Mouse (Mus musculus): Measurements from ENCODE around the gene Galnt11.

The Galnt11 gene

DNA sequence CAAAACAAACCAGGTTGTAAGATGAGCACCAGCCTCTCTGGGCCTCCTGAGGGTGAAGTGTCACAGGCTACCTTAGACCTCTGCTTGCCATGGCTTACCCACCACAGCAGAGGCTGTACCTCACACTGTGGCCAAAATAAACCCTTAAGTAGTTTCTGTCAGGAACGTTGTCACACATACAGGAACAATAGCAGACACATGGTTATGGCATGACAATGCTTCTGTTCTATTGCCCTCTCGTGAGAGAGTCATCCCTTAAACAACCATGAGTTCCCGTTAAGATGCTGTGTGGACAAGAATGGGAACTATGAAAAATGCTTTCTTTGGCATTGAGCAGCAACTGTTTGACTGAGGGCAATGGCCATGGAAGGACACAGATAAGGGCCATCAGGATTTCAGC is at the start of gene Galnt11:
TSS of gene Galnt11 (plus strand) at position 301 of the 400 bp plus-strand sequence.
- TF ChIP-seq GATA4 (IDR thresholded peaks at IDR 0.05; ENCODE audit: insufficient replicate concordance, low read length) = no peak

DNA sequence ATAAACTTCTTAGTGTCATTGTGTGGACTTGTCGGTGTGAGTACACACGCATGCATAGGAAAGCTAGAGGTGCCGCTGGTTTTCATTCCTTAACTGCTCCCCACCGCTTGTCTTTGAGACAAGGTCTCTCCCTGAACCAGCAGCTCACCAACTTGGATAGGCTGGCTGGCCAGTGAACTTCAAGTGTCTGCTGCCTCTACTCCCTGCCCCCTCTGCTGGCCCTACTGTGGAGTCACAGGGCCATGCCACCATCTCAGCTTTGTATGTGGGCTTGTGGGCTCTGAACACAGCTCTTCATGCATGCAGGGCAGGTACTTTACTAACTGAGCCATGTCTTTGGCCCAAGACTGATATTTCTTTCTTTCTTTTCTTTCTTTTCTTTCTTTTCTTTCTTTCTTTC is 42.4 kb upstream of the Galnt11 start:
- TF ChIP-seq GATA4 (IDR thresholded peaks at IDR 0.05; ENCODE audit: insufficient replicate concordance, low read length) = no peak

- no peak for TF ChIP-seq GATA4 (IDR thresholded peaks at IDR 0.05; ENCODE audit: insufficient replicate concordance, low read length)
Measured at GRCm38 (mm10) chr5:25179936-25180488, 41.7 kb upstream of the Galnt11 start.

DNA sequence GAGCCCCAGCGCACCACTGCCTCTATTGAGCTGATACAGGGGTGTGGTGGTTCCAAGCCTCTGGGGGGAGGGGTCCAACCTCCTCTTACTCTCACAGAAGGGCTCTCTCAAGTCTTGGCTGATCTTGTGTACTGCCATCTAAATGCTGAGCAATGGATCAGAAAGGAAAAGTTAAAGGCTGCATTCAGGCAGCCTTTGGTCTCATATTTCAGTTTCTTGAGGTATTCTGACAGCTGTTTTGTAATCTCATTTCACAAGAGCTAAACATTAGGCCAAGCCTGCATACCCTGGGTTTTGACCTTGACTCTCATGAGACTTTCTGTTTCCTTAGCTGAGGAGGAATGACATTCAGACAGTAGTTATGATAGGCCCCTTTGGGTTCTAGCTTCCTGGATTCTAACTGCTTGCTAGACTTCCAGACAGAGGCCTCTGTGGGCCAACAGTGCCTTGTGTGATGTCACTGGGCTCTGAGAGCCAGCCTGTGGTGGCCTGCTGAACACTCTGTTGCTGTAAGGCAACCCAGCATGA is 40.6 kb upstream of the Galnt11 start, which contains the start of gene Galntl5:
TSS of gene Galntl5 (plus strand) at position 457 of the 528 bp plus-strand sequence.
- TF ChIP-seq GATA4 (IDR thresholded peaks at IDR 0.05; ENCODE audit: insufficient replicate concordance, low read length) = no peak

DNA sequence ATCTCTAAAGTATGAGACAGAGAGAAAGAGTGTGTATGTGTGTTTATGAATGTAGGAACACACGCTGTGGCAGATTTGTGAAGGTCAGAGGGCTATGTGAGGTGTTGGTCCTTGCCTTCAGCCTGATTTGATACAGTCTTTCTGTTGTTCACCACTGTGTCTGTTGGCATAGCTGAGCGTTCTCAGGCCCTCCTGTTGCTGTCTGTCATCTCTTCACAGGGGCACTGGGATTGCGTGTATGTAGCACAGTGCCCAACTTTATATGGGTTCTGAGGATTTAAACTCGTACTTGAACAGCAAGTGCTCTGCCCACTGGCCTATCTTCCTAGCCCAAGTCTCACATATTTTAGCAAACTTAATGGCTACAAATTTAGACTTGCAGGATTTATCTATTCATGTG is 38.1 kb upstream of the Galnt11 start:
- no peak for TF ChIP-seq GATA4 (IDR thresholded peaks at IDR 0.05; ENCODE audit: insufficient replicate concordance, low read length)

- TF ChIP-seq GATA4 (IDR thresholded peaks at IDR 0.05; ENCODE audit: insufficient replicate concordance, low read length) = no peak
Measured at GRCm38 (mm10) chr5:25184594-25184993, 37.1 kb upstream of the Galnt11 start.

DNA sequence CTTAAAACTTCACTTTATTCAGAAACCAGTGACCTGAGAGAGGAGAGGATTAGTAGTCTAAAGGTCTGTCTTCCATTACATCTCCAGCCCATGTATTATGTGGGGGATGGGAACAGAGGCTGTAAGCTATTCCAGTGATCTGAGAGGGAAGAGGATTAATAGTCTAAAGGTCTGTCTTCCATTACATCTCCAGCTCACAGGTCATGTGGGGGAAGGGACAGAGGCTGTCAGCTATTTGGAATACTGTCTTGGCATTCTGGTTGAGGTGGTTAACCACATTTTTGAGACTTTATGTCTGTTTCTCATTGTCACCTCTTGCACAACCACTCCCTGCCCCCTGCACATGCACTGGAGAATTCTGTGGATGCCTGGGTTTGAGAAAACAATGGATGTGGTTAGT is 34.0 kb upstream of the Galnt11 start:
- TF ChIP-seq GATA4 (IDR thresholded peaks at IDR 0.05; ENCODE audit: insufficient replicate concordance, low read length) = no peak

GRCm38 (mm10) chr5:25188802-25189201 is 32.9 kb upstream of the Galnt11 start:
- TF ChIP-seq GATA4 (IDR thresholded peaks at IDR 0.05; ENCODE audit: insufficient replicate concordance, low read length) = no peak

GRCm38 (mm10) chr5:25190521-25190920 is 31.2 kb upstream of the Galnt11 start:
- TF ChIP-seq GATA4 (IDR thresholded peaks at IDR 0.05; ENCODE audit: insufficient replicate concordance, low read length) = no peak

- no peak for TF ChIP-seq GATA4 (IDR thresholded peaks at IDR 0.05; ENCODE audit: insufficient replicate concordance, low read length)
Measured at GRCm38 (mm10) chr5:25211872-25212271, 9.8 kb upstream of the Galnt11 start.

DNA sequence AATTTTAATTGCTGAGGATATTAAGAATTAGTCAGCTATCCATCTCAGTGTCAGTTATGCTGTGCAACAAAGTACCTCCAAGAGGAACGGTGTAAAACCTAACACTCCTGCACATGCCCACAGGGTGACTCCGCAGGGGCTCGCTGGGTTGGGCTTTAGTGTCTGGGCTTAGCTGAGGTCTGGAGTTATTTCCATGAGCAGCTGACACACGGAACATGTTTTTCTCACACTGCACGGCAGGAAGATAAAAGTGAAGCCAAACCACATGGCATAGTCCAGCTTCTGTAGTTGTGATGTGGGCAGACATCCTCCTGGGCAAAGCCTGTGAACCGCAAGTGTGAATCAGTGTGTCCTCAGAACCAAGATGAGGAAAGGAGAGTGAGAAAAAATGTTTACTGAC is 6.7 kb upstream of the Galnt11 start:
- TF ChIP-seq GATA4 (IDR thresholded peaks at IDR 0.05; ENCODE audit: insufficient replicate concordance, low read length) = no peak

DNA sequence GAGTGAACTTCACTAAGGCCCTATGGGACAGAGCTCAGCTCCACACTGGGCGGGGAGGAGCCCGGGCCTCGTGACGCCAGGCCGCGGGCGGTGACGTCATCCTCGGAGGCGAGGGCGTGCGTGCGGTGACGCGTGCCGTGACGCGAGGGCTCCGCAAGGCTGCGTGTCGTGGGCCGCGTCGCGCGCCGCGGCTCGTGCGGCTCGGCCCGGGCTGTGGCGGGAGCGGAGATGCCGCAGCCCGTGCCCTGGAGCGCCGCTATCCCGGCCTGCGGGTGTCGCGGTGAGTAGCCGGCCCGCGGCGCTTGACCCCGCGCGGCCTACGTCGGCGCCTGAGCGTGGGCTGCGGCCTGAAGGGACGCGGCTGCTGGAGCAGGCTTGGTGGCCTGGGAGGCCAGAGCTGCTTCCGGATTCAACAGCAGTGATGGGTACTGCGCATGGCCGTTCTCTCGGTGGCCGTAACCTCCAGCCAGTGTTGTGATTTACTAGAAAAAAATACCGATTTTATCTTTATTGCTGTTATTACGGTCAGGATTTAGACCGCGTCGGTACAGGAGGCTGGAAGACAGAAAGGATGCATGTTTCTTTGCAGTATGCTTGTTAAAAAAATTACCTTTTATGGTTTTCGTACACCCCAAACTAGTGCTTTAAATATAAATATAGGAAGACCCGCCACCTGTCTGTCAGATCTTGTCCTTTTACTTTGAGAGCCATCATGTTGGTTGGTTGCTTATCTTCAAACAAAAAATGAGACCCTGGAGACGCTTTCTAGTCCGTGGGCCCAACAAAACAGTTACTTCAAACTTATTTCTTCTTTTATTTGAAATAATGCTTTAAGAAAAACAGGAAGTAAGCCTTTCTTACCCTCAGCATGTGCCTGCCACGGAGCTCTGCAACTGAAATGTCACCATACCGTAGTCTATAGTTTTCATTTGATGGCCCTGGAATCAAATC is 1.3 kb downstream of the Galnt11 start, which contains the start of gene E130116L18Rik:
TSS of gene E130116L18Rik (minus strand) at position 402 of the 951 bp plus-strand sequence.
- TF ChIP-seq GATA4 (IDR thresholded peaks at IDR 0.05; ENCODE audit: insufficient replicate concordance, low read length) = no peak

DNA sequence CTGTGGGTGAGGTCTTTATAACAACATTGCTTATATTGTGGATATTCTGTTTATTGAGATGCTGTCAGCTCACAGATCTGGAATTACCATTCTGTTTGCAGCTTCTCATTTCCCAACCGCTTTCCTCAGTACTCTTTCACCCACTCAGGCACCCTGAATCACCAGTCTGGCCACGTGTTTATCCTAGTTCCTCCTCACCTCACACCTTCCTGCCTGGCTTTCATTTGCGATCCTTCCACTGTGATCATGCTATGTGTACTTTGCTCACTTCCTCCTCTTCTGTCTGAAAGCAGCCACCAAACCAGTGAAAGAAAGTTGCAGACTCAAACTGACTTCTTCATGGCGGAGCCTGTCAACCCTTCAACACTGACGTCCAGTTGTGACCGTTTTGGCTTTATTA is 21.4 kb downstream of the Galnt11 start:
- no peak for TF ChIP-seq GATA4 (IDR thresholded peaks at IDR 0.05; ENCODE audit: insufficient replicate concordance, low read length)

DNA sequence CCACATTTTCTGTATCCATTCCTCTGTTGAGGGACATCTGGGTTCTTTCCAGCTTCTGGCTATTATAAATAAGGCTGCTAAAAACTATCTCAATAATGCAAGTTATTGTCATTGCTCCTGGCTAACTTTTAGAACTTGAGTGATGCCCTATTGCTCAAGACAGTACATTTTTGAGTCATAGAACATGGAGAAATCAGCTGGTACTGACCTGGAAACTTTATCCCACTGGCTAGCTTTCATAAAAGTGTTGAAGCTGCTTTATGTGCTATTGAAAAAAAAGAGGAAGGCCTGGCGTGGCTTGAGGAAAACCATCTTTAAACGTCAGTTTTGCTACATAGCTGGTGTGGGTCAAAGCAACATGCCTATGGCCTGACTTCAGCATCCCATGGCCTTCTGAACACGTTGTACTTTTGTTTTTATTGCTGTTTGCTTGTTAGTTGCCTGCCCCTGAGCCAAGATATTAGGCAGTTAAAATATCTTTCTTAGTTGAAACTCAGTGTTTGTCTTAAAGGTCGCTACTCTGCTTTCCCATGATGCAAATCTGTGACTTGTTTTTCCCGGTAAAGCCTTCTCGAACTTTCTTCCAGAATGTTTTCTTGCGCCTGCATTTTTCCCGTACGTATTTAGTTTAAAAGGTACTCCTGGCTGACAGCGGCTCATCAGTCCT is 24.2 kb downstream of the Galnt11 start:
- TF ChIP-seq GATA4 (IDR thresholded peaks at IDR 0.05; ENCODE audit: insufficient replicate concordance, low read length) = no peak

DNA sequence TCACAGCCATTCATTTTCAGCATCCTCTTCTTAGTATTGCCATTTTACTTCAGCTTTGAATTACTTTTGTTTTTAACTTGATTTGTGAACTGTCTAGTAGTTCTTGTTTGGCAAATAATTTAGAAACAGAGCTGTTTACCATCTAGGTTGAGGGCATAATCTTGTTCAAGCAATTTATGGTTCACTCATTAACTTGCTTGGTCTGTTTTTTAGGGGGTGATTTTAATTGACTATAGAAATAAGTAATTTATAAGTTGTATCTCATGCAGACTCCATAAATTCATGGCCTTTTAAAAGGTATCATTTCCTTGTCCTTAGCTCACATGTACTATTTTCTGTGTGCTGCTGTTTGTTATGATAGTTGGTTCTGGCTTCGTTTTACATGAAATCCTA is 24.8 kb downstream of the Galnt11 start:
- TF ChIP-seq GATA4 (IDR thresholded peaks at IDR 0.05; ENCODE audit: insufficient replicate concordance, low read length) = no peak
